Mouse (Mus musculus) thymus, adult 2 months (tissue): ENCODE results near the gene Tmem47. TPM values are rescaled to one million over a fixed set of nuclear protein-coding genes. Genes with fewer than 3 reads are reported as not detected.

Experiments
- DNase-seq: peaks from one replicate; pipeline ENCODE4 v3.0.0; 2021
- H3K27ac ChIP-seq: fragments of 200-500 bp; 2 replicates; pipeline ENCODE4 v1.5.1; 2012; ENCODE audit warnings: low read length, control low read depth; ENCODE audit not compliant: control insufficient read depth, insufficient read depth
- H3K27me3 ChIP-seq: fragments of 200-500 bp; 2 replicates; pipeline ENCODE4 v1.6.1; 2012; ENCODE audit warnings: mild to moderate bottlenecking, low read length, moderate library complexity, mixed read lengths; ENCODE audit not compliant: control insufficient read depth, insufficient read depth
- H3K36me3 ChIP-seq: fragments of 200-500 bp; 2 replicates; pipeline ENCODE4 v1.6.1; 2012; ENCODE audit warnings: mild to moderate bottlenecking, low read length, moderate library complexity; ENCODE audit not compliant: control insufficient read depth, insufficient read depth
- H3K4me1 ChIP-seq: fragments of 200-500 bp; replicated peaks from 2 replicates; pipeline ENCODE4 v1.6.1; 2012; ENCODE audit warnings: low read length; ENCODE audit not compliant: control insufficient read depth, insufficient read depth
- H3K4me3 ChIP-seq: fragments of 200-500 bp; 2 replicates; pipeline ENCODE4 v1.5.1; 2012; ENCODE audit warnings: mild to moderate bottlenecking, low read length, control low read depth, moderate library complexity; ENCODE audit not compliant: control insufficient read depth, insufficient read depth
- CTCF ChIP-seq: fragments of 200-500 bp; IDR thresholded peaks from 2 replicates; pipeline ENCODE4 v1.5.1; 2012; ENCODE audit warnings: mild to moderate bottlenecking, control low read depth, low read length, moderate library complexity, borderline replicate concordance; ENCODE audit not compliant: control insufficient read depth, poor library complexity, insufficient read depth; ENCODE audit errors: extremely low read depth
- POLR2A ChIP-seq: fragments of 200-500 bp; IDR thresholded peaks from 2 replicates; pipeline ENCODE4 v1.6.1; 2012; ENCODE audit warnings: mild to moderate bottlenecking, low read length, control low read depth, moderate library complexity; ENCODE audit not compliant: control insufficient read depth, poor library complexity, insufficient read depth; ENCODE audit errors: extremely low read depth
- WGBS: fragments of 180-500 bp; shearing (Covaris S2); methylation state at CpG from one replicate; pipeline ENCODE4 v1.1.7; 2018; 5-methylcytosine and 5-hydroxymethylcytosine counted together
- polyA plus RNA-seq: library from polyadenylated mRNA; depleted of rRNA; stranded (reverse); fragments of >200 nt; gene quantifications from 2 replicates; pipeline ENCODE4 v1.2.3, GENCODE M21; 2012; rRNA removed

The Tmem47 gene
- polyA plus RNA-seq: 1.5 and 1.6 TPM in 2 replicates

DNA sequence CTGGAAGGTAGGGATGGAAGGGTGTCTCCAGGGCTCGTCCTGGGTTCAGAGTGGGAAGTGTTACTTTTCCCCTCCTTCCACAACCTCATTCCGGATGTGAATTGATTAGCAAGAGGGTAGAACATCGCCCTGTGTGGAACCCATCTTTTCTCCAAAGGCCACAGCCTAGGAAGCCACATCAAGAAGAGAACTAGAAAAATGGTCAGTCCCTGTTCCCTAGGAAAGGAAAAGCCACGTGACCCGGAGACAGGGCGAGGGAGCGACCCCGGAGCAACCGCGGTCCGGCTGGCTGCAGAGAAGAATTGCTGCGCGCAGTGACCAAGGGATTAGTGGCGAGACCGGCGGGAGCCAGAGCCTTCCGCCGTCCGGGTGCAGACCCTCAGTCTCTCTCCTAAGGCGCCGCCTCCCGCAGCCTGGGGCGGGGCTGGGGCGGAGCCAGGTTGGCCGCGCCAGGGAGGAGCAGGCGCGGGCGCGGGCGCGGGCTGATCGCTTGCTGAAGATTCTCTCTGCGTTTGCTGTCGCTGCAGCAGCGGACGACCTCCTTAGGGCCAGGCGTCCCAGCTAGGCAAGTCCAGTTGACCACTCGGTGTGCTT is at the start of gene Tmem47:
Tmem47 (plus strand) TSS at position 489 of the 594 bp plus-strand sequence.
- Histone ChIP-seq H3K27me3 (no peaks in the 10 kb centered on the region), H3K27ac (no peak within 1 kb of the TSS), H3K4me1 (no peaks in the 10 kb centered on the region), H3K4me3 (peak within 1 kb of the TSS; percentile 23), H3K36me3 (no peaks in the 10 kb centered on the region)
- DNase-seq: no peak
- TF ChIP-seq POLR2A: no peak
- no peak for TF ChIP-seq CTCF
- WGBS: 5% methylated on average over 38 of the region's 39 CpGs

DNA sequence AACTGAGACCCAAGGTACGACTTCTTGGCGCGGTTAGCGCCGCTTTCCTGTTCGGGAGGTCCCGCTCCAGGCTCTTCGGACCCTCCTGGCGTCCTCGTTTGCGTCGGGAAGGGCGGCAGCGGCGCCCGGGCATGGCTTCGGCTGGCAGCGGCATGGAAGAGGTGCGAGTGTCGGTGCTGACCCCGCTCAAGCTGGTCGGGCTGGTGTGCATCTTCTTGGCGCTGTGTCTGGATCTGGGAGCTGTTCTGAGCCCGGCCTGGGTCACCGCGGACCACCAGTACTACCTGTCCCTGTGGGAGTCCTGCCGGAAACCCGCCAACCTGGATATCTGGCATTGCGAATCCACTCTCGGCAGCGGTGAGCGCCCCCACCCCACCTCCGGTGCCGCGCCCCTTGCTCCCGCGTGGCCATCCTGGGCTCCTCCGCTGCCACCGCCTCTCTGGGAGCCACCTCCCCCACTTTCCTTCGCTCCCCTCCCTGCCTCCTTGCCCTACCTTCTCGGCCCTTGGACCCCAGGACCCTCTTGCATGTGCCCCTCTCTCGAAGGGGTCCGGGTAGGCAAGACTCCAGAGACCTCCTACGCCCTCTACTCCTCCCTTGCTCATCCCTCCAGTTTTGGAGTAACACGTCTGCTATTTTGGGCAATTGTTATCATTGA is 435 bp downstream of the Tmem47 start:
- WGBS: 3% methylated on average over 32 of the region's 45 CpGs
- no peak overlapping the region for H3K27ac ChIP-seq
- DNase-seq: no peak

DNA sequence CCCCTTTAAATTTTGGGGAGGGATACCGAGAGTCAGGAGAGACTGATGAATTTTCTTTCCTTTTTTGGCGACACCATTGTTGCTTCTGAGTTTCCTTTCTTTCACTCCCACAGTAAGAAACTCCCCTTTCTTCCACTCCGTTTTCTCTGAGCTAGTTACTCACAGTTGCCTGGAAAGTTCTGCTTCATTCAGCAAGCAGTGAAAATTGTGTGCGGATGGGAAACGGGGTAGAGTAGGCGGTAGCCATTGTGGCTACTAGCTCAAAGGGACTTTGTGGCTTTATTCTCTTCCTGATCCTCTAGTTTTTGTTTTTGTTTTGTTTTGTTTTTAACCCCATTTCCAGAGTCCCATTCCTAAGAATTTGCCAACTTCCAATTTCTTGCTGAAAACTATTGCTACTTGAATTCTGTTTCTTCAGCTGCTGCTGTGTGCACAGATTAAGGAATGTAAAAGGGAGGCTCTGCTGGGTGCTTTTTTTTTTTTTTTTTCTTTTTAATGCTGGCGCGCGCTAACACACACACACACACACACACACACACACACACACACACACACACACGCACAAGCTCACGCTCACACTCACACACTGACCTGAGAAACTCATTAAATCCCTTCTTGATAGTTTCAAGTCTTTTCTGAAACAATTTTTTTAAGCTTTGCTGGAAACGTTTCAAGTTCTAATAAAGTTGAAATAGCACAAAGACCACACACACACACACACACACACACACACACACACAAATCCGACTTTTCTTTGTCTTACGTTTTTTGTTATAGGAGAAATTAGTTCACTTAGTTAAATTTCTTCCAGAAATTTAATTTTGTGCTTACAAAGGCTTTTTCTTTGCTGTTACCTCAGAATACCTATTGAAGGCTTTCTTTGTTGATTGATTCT is 1.5 kb downstream of the Tmem47 start:
- no peak overlapping the region for H3K27ac ChIP-seq
- WGBS: 11% methylated on average over 10 of the region's 14 CpGs
- no peak for DNase-seq
- no peaks in the 10 kb centered on the region for H3K27me3 ChIP-seq
- no peak overlapping the region for H3K4me3 ChIP-seq
- no peak for TF ChIP-seq CTCF
- TF ChIP-seq POLR2A: no peak
- no peaks in the 10 kb centered on the region for H3K4me1 ChIP-seq
- no peaks in the 10 kb centered on the region for H3K36me3 ChIP-seq

More for the DNA sequence above, 435 bp downstream of the Tmem47 start:
- Histone ChIP-seq H3K36me3 (no peaks in the 10 kb centered on the region), H3K4me1 (no peaks in the 10 kb centered on the region), H3K27me3 (no peaks in the 10 kb centered on the region), H3K4me3 (peak overlapping the region; percentile 23)
- no peak for TF ChIP-seq CTCF
- no peak for TF ChIP-seq POLR2A

DNA sequence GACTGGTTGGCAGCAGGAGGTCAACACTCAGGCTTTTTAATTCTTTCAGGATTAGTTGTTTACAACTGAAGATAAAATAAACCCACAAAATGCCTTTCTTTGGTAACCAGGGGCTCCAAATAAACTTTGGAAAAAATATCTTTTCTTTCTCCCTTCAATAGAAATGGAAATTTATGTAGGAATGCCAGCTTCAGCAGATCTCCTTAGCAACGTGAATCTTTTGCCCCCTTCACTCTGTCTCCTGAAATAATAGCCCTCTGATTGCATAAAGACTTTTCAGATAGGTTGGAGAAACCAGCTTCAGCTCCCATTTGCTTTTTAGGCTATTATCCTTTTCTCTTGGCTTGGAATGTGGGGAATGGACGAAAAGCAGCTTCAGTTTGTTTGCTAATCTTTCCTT is 2.2 kb downstream of the Tmem47 start:
- Histone ChIP-seq H3K4me3 (no peak overlapping the region), H3K36me3 (no peaks in the 10 kb centered on the region), H3K27me3 (no peaks in the 10 kb centered on the region), H3K27ac (no peak overlapping the region), H3K4me1 (no peaks in the 10 kb centered on the region)
- WGBS: 64% methylated on average over 2 of the region's 2 CpGs
- no peak for TF ChIP-seq CTCF
- TF ChIP-seq POLR2A: no peak
- DNase-seq: no peak

DNA sequence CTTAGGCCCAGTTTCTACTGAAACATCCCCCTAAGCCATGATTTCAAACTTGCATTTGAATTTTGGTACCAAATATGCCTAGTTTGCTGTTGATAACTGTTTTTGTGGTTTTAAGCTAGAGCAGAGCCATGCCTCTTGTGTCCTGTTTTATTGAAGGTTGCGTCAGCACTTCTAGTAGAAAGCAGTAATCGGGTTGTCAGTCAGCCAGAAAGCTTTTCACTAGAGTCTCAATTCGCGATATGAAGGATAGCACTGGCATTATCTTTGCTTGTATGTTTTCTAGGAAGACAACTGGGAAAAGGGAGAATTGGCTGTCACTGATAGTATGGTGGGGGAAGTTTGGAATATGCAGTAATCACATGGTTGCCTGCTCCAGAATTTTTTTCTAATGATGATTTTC is 3.3 kb downstream of the Tmem47 start:
- Histone ChIP-seq H3K4me1 (no peaks in the 10 kb centered on the region), H3K36me3 (no peaks in the 10 kb centered on the region), H3K27ac (no peak overlapping the region), H3K4me3 (no peak overlapping the region), H3K27me3 (no peaks in the 10 kb centered on the region)
- no peak for TF ChIP-seq POLR2A
- TF ChIP-seq CTCF: no peak
- DNase-seq: no peak
- WGBS: 83% methylated on average over 4 of the region's 4 CpGs

DNA sequence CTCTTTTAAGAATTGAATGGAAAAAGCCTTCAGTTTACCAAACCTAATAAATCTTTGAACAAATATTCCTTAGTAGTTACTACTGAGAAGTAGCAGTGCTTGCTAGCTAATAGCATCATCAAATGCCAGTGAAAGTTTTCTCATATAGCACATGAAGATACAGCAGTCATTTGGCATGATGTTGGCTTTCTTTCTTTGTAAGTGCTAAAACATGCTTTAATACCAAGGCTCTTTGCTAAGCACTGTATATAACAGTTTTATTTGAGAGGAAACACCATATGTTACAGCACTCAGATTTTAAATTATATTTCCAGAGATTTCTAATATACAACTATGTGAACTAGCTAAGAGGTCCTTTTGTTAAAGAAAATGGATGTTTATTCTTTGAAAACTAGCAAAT is 8.0 kb downstream of the Tmem47 start:
- Histone ChIP-seq H3K4me1 (no peaks in the 10 kb centered on the region), H3K27me3 (no peaks in the 10 kb centered on the region), H3K27ac (no peak overlapping the region), H3K4me3 (no peak overlapping the region), H3K36me3 (no peaks in the 10 kb centered on the region)
- TF ChIP-seq POLR2A (no peak), CTCF (no peak)
- no peak for DNase-seq
